Mouse (Mus musculus) monocyte, adult 5-6 weeks (primary cell): ENCODE data around the gene Scn10a. TPM values are rescaled to one million over a fixed set of nuclear protein-coding genes. Genes with fewer than 3 reads are reported as not detected.

Experiments used
- ATAC-seq: fragments of 153-309, 156-312 bp; replicated peaks from 2 replicates; pipeline ENCODE4 v1.8.0; 2017; ENCODE audit warnings: mild to moderate bottlenecking; ENCODE audit not compliant: low TSS enrichment, insufficient number of reproducible peaks, severe bottlenecking, poor library complexity, low FRiP score
- total RNA-seq: library from RNA; stranded (forward); fragments of 200-1000, 200-491, 200-594 nt; gene quantifications from 3 replicates; pipeline ENCODE4 v1.2.3, GENCODE M21; 2017

Gene Scn10a
- total RNA-seq, 1 experiment from 2014 or later: not detected

DNA sequence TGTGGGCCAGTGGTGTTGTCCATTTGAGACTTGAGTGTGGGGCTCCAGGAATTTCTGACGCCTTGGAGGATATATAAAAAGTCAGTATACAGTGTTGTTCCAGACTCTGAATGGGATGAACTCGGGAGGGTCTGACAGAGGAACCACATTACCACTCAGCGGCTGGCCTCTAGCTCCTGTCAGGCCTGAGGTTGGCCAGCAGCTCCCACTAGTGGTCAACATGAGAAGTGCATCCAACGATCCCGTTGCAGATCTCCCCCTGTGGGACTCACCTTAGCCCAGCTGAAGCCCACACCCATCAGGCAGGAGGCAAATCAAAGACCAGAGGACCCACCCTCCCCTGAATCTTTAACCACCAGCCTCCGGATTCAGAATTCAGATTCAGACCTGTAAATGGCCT is 138.5 kb downstream of the Scn10a start:
- ATAC-seq: 0 out of 2 replicates have a peak, but pooled peaks have one; percentile 42

DNA sequence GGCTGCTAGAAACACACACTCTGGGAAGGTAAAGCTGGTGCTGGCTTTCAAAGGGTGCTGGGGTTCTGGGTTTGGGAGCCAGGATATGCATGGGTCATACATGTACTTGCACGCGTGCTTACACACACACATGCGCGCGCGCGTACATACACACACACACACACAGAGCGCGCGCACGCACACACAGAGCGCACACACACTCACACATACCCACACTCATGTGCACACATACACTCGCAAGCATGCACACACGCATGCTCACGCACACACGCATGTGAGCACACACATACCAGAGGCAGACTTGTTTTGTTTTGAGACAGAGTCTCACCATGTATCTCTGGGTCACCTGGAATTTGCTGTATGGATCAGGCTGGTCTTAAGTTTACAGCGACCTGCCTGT is 138.9 kb downstream of the Scn10a start:
- ATAC-seq: no peak

- no peak for ATAC-seq
Observed at GRCm38 (mm10) chr9:119578636-119579438, 140.3 kb downstream of the Scn10a start, which contains the start of gene Scn5a. Gene Scn5a (minus strand): TSS chr9:119579016.

GRCm38 (mm10) chr9:119578311-119578635 is 140.8 kb downstream of the Scn10a start:
- ATAC-seq: no peak

DNA sequence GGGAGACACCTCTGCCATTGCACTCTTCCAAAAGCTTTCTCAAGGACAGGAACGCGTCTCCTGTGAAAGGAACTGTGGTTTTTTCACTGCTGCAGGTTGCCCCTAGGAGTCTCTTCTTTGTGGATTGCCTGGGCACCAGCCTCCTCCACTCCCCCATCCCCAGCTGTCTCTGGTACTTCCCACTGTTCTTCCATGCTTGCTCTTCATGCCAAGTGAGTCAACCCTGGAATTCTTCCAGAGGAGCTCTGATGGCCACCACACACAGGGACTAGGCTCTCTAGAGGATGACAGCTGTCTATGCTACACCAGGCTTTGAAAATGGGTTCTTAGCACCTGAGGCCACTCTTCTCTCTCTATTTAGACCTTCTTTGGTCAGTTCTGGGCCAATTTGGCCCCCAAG is 142.1 kb downstream of the Scn10a start:
- no peak for ATAC-seq

DNA sequence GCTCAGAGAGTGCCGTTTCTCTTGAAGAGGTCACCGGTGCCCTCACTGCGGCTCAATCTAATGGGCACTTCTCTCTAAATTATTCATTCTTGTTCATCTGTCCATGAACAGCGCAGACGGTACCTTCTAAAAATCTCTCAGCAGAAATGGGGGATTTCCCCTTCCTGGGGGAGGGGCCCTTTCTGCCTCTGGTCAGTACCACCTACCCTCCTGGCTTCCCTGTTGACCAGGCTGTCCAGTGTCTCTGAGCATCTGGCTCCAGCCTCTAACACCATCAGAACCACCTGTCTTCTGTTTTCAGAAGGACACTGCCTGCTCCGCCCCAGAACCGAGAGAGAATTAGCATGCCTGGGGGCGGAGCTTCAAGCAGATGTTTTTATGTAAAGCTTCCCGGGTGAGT is 143.4 kb downstream of the Scn10a start:
- ATAC-seq: no peak

GRCm38 (mm10) chr9:119574366-119574765 is 144.8 kb downstream of the Scn10a start:
- no peak for ATAC-seq

DNA sequence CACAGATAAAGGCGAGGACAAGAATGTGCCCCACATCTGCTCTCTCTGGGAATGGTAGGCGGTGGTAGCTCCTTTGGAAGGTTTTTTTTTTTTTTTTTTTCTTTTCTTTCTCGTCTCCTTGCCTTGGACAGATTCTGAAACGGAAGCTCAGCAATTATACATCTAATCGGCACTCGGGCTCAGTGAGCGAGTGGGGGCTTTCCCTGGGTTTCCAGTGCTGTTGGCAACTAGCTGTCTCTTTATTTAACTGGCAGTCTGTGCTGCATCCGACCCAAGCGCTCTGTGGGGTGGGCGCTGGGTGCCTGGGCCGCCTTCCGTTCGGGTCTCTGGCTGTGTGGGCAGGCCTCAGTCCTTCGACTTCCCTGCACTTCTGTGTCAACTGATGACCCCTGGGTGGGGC is 146.1 kb downstream of the Scn10a start:
- ATAC-seq: no peak

DNA sequence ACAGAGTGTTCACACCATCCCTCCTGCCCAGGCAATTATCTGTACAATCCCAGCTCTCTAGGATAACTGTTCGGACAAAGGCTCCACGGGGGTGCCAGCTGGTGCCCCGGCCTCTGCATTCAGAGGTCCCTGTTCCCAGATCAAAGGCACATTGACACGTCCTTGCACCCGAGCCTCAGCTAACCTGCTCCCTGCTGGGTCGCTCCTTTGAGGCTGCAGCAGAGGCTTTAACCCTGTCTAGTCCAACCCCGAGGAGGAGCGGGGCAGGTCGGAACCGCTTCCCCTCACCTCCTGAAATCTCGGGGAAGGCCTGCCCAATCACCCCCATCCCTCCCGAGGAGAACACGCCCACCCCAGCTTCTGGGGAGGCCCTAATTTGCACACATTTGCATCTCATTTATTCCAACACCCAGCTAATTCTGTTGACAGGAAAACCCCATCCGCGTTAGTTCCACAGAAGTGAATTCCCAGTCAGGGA is 147.7 kb downstream of the Scn10a start:
- no peak for ATAC-seq

- ATAC-seq: no peak
Observed at GRCm38 (mm10) chr9:119570652-119571051, 148.5 kb downstream of the Scn10a start.

DNA sequence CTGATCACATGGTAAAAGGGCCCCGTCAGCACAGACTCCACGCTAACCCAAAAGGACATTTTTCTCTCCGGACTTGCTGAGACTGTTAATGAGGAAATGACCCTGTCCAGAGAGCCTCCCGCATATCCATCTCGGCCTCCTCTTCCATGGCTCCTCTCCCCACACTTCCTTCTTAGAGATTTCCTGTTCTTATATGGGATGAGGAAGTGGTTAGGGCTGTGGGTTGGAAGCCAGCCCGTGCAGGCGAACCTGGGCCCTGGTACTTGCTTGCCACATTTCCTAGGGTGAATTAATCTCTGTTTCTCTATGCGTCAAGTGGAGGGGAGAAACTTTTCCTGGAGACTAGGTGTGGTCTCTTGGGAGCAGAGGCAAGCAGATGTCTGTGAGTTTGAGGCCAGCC is 150.4 kb downstream of the Scn10a start:
- ATAC-seq: no peak

DNA sequence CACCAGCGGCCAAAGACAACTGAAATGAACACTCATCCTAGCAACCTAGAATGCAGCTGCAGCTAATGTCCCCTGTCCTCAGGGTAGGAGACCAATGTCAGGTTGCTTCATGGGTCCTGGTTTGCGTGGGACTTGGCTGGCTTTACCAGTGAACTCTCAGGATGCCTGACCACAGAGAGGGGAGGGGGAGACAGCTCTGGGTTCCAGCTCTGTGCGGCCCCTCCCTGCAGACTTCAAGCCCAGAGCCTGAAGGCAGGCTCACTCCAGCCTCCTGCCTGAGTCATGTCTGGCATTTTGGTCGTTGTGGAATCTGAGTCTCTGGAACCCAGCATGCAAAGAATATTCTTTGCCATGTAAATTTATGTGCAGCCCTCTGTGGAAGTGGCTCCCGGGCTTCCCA is 151.3 kb downstream of the Scn10a start:
- ATAC-seq: no peak

DNA sequence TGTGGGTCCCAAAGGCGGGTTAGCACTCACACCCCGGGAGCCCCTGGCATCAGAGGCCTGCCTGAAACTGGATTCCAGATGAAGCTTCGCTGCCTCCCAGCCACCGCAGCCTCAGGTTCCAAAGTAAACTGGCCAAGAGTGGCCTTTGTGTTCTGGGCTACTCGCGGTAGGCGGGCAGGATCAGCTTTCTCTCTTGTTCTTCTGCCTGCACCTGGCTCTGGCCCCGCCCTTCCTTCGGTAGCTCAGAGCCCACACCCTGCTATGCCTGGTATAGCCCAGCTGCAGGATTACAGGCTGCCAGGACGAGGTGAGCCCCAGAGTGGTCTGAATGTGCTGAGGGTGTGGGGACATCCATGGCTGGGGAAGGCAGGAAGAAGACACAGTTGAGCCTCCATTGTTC is 152.9 kb downstream of the Scn10a start:
- ATAC-seq: no peak

DNA sequence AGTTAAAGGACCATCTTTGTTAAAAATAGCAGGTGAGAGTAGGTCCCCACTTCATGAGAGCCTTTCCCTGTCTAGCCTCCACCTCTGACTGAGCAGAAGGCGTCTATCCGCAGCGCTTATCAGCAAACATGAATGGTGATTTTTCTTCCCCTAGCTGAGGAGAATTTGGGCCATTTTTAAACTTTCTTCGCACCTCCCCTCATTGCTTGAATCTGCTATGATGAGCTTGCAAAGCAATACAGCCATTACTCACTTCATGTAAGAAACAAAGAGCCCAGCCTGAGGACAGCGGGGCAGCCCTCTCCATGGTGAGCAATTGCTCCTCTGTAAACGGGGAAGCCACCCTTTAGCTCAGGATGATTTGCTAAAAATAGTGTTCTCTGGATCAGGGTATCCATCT is 154.3 kb downstream of the Scn10a start:
- ATAC-seq: no peak

GRCm38 (mm10) chr9:119563617-119564016 is 155.5 kb downstream of the Scn10a start:
- ATAC-seq: no peak

DNA sequence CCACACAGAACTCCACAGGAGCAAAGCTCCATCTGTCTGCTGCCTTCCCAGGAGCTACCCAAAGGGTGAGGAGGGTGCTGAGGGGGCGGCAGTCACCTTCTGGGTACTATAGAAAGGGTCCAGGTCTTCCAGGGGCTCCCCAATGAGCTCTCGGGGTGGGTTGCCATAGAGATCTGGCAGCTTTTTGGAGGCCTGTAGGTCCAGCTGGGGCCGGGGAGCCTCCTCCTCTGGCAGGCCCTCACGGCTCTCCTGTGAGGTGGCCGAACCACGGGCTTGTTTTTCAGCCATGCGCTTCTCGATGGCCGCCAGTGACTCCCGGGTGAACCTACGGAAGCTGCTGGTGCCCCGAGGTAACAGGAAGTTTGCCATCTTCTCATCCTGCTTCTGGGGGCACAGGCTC is 156.9 kb downstream of the Scn10a start:
- ATAC-seq: no peak

DNA sequence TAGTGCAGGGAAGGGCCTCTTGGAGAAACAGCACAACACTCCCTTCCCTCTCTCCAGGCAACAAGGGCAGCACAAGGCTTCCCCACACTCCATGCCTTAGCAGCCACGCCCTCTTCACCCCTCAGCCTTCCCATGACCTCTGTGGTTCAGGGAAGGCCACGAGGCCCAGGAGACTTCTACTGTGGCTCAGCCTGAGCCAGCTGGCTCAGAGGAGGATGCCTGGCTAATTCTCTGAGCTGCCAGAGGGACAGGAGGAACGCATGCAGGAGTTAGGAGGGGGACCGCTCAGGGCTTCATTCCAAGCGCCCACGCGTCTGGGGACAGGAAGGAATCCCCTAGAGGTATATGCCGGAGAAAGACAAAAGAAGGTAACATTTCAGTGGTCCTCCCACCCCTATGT is 157.4 kb downstream of the Scn10a start:
- ATAC-seq: no peak

- ATAC-seq: no peak
Observed at GRCm38 (mm10) chr9:119559537-119560276, 159.4 kb downstream of the Scn10a start.
